8 mouse cellular contexts compared by ENCODE assay signal in the genomic region with DNA sequence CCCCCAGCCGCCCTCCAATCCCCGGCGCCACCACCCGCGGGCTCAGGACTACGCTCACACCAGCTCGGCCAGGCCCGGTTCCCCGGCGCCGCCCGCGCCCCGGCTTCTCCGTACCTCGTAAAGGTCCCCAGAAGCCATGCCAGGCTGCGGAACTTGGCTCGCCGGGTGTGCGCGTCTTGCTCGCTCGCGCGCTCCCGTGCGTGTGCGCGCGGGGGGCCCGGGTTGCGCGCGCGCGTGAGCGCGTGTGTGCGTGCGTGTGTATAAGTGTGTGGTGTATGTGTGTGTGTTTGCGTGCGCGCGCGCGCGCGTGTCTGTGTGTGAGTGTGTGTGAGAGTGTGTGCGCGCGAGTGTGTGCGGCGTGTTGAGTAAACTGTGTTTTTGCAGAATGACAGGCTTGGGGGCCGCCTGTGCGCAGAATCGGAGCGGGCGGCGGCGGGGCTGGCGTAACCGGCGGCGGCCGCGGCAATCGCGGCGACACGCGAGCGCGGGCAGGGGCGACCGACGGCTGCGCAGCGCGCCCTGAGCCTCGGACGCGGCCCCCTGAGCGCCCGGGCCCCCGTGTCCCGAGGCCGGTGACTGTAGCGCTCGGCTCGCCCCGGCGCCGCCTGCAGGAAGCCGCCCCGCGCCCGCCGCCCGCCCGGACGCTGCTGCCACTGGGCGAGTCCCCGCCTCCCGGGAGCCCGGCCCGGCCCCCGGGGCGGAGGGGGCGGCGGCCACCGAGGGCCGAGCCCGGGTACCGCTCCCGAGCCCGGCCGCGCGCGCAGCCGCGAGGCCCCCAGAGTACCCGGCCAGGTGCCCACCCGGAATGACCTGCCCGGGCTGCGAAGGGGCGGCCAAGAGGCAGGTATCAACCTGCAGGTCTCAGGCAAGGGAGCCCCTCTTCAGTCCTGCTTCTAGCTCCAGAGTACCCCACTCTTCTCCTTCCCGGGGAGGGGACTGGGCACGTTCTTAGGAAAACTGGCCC. TPM values are rescaled to one million over a fixed set of nuclear protein-coding genes. Genes with fewer than 3 reads are reported as not detected.
DNase-seq lines count a peak whose midpoint lies in the region; ATAC-seq lines count a peak whose summit lies in the region.

Gene Cdyl2, minus strand, starts transcription at position 308 of the 964 bp plus-strand sequence.

- H3K9me3 ChIP-seq in intestine, embryonic 16.5 days (ENCODE audit: control insufficient read depth, low read length), result 0 out of 2 replicates have a peak, but pooled peaks cover 3% of the 10 kb centered on the region

- H3K4me1 ChIP-seq in intestine, embryonic 16.5 days (ENCODE audit: control insufficient read depth, insufficient read depth, low read length), result peaks cover 5% of the 10 kb centered on the region

- H3K4me2 ChIP-seq in intestine, embryonic 16.5 days (ENCODE audit: low read depth, low read length), result peak within 1 kb of the TSS; percentile 80

- WGBS in intestine, embryonic 16.5 days, result under 1% methylated on average over 128 of the region's 129 CpGs

- H3K4me3 ChIP-seq in intestine, embryonic 16.5 days (ENCODE audit: low read length), result peak within 1 kb of the TSS; percentile 86

- ATAC-seq in intestine, embryonic 16.5 days, result peak; percentile 92

- 0 out of 2 replicates have a peak, but pooled peaks cover 4% of the 10 kb centered on the region for H3K36me3 ChIP-seq in intestine, embryonic 16.5 days (ENCODE audit: control insufficient read depth, insufficient read depth, low read length)

- intact Hi-C loops in left cerebral cortex, postnatal 25 days (cut with DNase I), result loop anchor here (1.0 to 5.0 kb wide), 3 partner anchors 61 to 251 kb away; no protein-coding TSS in a partner anchor

- peaks cover 2% of the 10 kb centered on the region; the same call in 1 of the 2 replicates for H3K27me3 ChIP-seq in intestine, embryonic 16.5 days (replicated peaks; ENCODE audit: control insufficient read depth, insufficient read depth, low read length)

- peak; percentile 67 for DNase-seq in adrenal gland, adult 8-10 months
- peak; percentile 86 for DNase-seq in embryo, embryonic 11 days
- DNase-seq in gonadal fat pad, adult 2 months (ENCODE audit: low read depth), result peak; percentile 12
- DNase-seq in left cerebral cortex, postnatal 25 days (ENCODE audit: low spot score in 2 of 2), result peak; percentile 86 to 89
- peak; percentile 78 for DNase-seq in mesoderm, embryonic 11.5 days (ENCODE audit: low read depth, low spot score)
- peak; percentile 86 for DNase-seq in right cerebral cortex, postnatal 25 days
- DNase-seq in yolk sac, embryonic 10.5 days (ENCODE audit: low spot score), result peak; percentile 74

- peak within 1 kb of the TSS; percentile 87 for H3K27ac ChIP-seq in intestine, embryonic 16.5 days (ENCODE audit: low read length)

- peak within 1 kb of the TSS; percentile 85 for H3K9ac ChIP-seq in intestine, embryonic 16.5 days (ENCODE audit: low read depth, low read length)

RNA-seq across cellular contexts. Expression of gene Cdyl2, which starts in this region (rescaled TPM):
- total RNA-seq in adrenal gland, adult 8-10 months (2022), result 1 to 10 TPM; 6.2 to 7.7 (median 7.2) TPM
- 2.1 and 3.2 TPM in 2 replicates for polyA plus RNA-seq in gonadal fat pad, adult 2 months (2012; rRNA removed)
- 4.0 and 4.3 TPM in 2 replicates for polyA plus RNA-seq in intestine, embryonic 16.5 days (2015; fragmentation: Nextera tagmentation; extraction: Ambion mirVana)
- 10 to 100 TPM; 20.2 to 28.4 TPM for total RNA-seq in left cerebral cortex, postnatal 25 days (2021)

Comparison
In these comparisons a context has a peak if more than half of its experiments do, and no peak if none do; other contexts are left out.
1. Peak in every context shown above with its lines: DNase-seq, ATAC-seq, H3K4me3 ChIP-seq and H3K27ac ChIP-seq.
2. DNase-seq: peak in every context shown above with its lines; median percentile 88 in left cerebral cortex, postnatal 25 days; 86 in embryo, embryonic 11 days; 86 in right cerebral cortex, postnatal 25 days; 78 in mesoderm, embryonic 11.5 days; 74 in yolk sac, embryonic 10.5 days; 67 in adrenal gland, adult 8-10 months; 12 in gonadal fat pad, adult 2 months.